Mouse (Mus musculus): ENCODE measurements around the gene Hist1h4j. TPM values are rescaled to one million over a fixed set of nuclear protein-coding genes. Genes with fewer than 3 reads are reported as not detected.

The Hist1h4j gene
- total and polyA plus RNA-seq, 3 experiments: 2.7 to 947 TPM; not detected in 1

DNA sequence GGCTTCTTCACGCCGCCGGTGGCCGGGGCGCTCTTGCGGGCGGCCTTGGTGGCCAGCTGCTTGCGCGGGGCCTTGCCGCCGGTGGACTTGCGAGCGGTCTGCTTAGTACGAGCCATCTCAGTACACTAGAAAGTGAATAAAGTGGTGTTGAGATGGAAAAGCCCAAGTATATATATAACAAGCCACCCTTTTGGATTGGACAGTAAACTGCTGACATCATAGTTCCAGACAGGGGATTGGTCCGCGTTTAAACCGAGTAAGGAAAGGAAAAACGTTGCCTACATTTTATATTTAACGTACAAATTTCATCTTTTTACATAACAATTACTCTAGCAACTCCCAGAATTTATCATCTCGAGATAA, 48.4 kb downstream of the Hist1h4j start, which contains the start of gene Hist1h3i:
Gene Hist1h3i, minus strand, starts transcription at position 116 of the 363 bp plus-strand sequence.
- peak within 1 kb of the TSS; percentile 75 for H3K9ac ChIP-seq (ENCODE audit: control insufficient read depth, low read depth, low read length, poor library complexity, severe bottlenecking)
- H3K27ac ChIP-seq (ENCODE audit: control insufficient read depth, low read depth, low read length): peak within 1 kb of the TSS; percentile 93
- DNase-seq (ENCODE audit: low read depth, low spot score): peak; percentile 94
- peaks cover 8% of the 10 kb centered on the region; the same call in 1 of the 2 replicates for H3K79me2 ChIP-seq (ENCODE audit: control insufficient read depth, insufficient read depth, low read length, poor library complexity)
- peaks cover 0 to 28% of the 10 kb centered on the region in 2 experiments; a peak in 2 of 4 replicates for H3K36me3 ChIP-seq (ENCODE audit: control insufficient read depth in 1 of 2, insufficient read depth in 2 of 2, low read length in 2 of 2)
- peak within 1 kb of the TSS; percentile 36 to 44 for H3K4me3 ChIP-seq (ENCODE audit: control insufficient read depth in 1 of 2, insufficient read depth in 1 of 2, low read depth in 2 of 2, low read length in 2 of 2)
- TF ChIP-seq ETS1 (IDR thresholded peaks at IDR 0.05; ENCODE audit: low read depth, low read length) (no peak), POLR2A (IDR thresholded peaks at IDR 0.05; ENCODE audit: control insufficient read depth in 1 of 2, insufficient read depth in 1 of 2, low read depth in 1 of 2, low read length in 2 of 2, poor library complexity in 1 of 2) (peak in 1 of 2 experiments; percentile 96; a peak in 1 of 4 replicates), POLR2AphosphoS5 (IDR thresholded peaks at IDR 0.05; ENCODE audit: borderline replicate concordance, low read depth, low read length) (peak; percentile 96; the same call in 1 of the 2 replicates)
- no peaks in the 10 kb centered on the region for H3K4me1 ChIP-seq (ENCODE audit: control insufficient read depth in 1 of 2, insufficient read depth in 2 of 2, low read length in 2 of 2)
- no peaks in the 10 kb centered on the region for H3K27me3 ChIP-seq (ENCODE audit: control insufficient read depth in 1 of 2, insufficient read depth in 2 of 2, low read length in 2 of 2)
- no peaks in the 10 kb centered on the region for H3K9me3 ChIP-seq (replicated peaks; ENCODE audit: insufficient read depth, low read length)

DNA sequence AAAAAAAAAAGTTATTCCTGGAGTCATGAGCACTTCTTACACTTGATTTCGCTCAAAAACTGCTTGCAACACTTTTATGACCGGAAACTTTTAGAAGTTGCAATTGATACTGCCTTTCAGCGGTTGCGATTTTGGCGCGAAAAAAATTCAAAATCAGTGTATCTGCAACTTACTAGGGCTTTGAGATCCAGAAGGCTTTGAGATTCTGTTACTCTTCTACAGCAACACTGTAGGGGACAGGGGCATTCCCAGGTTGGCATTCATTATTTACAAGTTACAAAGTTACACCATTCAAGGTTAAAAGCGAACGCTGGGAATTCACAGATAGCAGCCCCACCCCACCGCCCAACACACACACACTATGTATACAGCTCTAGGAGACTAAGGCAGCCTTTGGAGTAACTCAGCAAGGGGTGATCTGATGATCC, 48.9 kb downstream of the Hist1h4j start:
- DNase-seq (ENCODE audit: low read depth, low spot score): peak; percentile 84
- Histone ChIP-seq H3K4me3 (ENCODE audit: control insufficient read depth in 1 of 2, insufficient read depth in 1 of 2, low read depth in 2 of 2, low read length in 2 of 2) (peak overlapping the region; percentile 8 to 36), H3K4me1 (ENCODE audit: control insufficient read depth in 1 of 2, insufficient read depth in 2 of 2, low read length in 2 of 2) (no peaks in the 10 kb centered on the region), H3K9me3 (replicated peaks; ENCODE audit: insufficient read depth, low read length) (no peaks in the 10 kb centered on the region), H3K9ac (ENCODE audit: control insufficient read depth, low read depth, low read length, poor library complexity, severe bottlenecking) (peak overlapping the region; percentile 65), H3K36me3 (ENCODE audit: control insufficient read depth in 1 of 2, insufficient read depth in 2 of 2, low read length in 2 of 2) (peaks cover 0 to 31% of the 10 kb centered on the region in 2 experiments; a peak in 2 of 4 replicates), H3K27me3 (ENCODE audit: control insufficient read depth in 1 of 2, insufficient read depth in 2 of 2, low read length in 2 of 2) (no peaks in the 10 kb centered on the region), H3K79me2 (ENCODE audit: control insufficient read depth, insufficient read depth, low read length, poor library complexity) (peaks cover 8% of the 10 kb centered on the region; the same call in 1 of the 2 replicates), H3K27ac (ENCODE audit: control insufficient read depth, low read depth, low read length) (peak overlapping the region; percentile 93)
- TF ChIP-seq EP300 (IDR thresholded peaks at IDR 0.05; ENCODE audit: low read depth in 1 of 2, low read length in 2 of 2): no peak
- no peak for TF ChIP-seq POLR2AphosphoS2 (IDR thresholded peaks at IDR 0.05; ENCODE audit: low read length)
- no peak for TF ChIP-seq JUND (IDR thresholded peaks at IDR 0.05; ENCODE audit: low read depth, low read length)
- no peak for TF ChIP-seq UBTF (IDR thresholded peaks at IDR 0.05; ENCODE audit: borderline replicate concordance, insufficient read depth, low read depth, low read length)
- no peak for TF ChIP-seq ZNF384 (IDR thresholded peaks at IDR 0.05; ENCODE audit: low read depth, low read length)
- no peak for TF ChIP-seq MAZ (IDR thresholded peaks at IDR 0.05; ENCODE audit: low read depth, low read length)
- no peak for TF ChIP-seq ZMIZ1 (IDR thresholded peaks at IDR 0.05; ENCODE audit: low read depth, low read length)
- no peak for TF ChIP-seq NRF1 (IDR thresholded peaks at IDR 0.05; ENCODE audit: insufficient read depth, low read depth, low read length, poor library complexity, severe bottlenecking)
- no peak for TF ChIP-seq MYC (IDR thresholded peaks at IDR 0.05; ENCODE audit: low read depth, low read length)
- TF ChIP-seq MYB (IDR thresholded peaks at IDR 0.05; ENCODE audit: low read depth, low read length): no peak
- TF ChIP-seq GATA1 (IDR thresholded peaks at IDR 0.05; ENCODE audit: low read depth, low read length): no peak
- no peak for TF ChIP-seq POLR2A (IDR thresholded peaks at IDR 0.05; ENCODE audit: control insufficient read depth in 1 of 2, insufficient read depth in 1 of 2, low read depth in 1 of 2, low read length in 2 of 2, poor library complexity in 1 of 2)
- no peak for TF ChIP-seq ELF1 (IDR thresholded peaks at IDR 0.05; ENCODE audit: low read depth, low read length)
- no peak for TF ChIP-seq BHLHE40 (IDR thresholded peaks at IDR 0.05; ENCODE audit: borderline replicate concordance, low read depth, low read length)
- no peak for TF ChIP-seq MXI1 (IDR thresholded peaks at IDR 0.05; ENCODE audit: low read depth, low read length)
- TF ChIP-seq TBP (IDR thresholded peaks at IDR 0.05; ENCODE audit: low read depth, low read length): no peak
